Mouse (Mus musculus): ENCODE data around the gene Actr3.

Gene Actr3

DNA sequence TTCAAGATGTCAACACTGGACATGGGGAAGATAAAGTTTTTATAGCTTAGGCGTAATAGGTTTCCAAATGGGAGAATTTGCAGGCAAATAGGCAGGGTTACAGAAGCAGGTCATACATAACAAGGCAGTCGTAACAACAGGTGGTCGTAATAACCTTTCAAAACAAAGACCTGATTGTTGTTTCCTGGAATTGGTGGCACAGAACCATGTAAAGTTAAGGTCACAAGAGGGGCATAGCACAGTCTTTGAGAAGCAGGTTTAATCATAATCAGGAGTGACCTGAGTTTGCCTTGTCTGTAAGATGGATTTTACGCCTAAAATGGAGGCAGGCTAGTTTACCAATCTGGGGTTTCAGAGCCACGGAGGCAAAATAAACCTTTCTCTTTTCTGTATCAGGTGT is 84.7 kb downstream of the Actr3 start:
- DNase-seq (ENCODE audit: low spot score): no peak

DNA sequence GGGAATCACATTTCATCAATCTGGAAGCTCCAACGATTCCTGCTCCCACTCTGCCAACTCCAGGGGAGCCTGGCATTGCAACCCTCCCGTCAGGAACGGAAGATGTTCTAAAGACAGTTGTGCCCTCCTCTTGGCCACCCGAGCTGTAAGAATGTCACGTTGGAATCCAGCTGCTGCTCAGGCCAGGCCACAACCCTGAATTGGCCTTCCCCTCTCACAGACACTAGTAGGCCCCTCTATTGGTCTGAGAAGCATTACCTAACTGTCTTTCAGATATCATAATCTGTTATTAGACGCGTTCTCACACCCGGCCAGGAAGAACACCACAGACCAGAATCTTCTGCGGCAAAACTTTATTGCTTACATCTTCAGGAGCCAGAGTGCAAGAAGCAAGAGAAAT is 89.7 kb downstream of the Actr3 start:
- no peak for DNase-seq (ENCODE audit: low spot score)

DNA sequence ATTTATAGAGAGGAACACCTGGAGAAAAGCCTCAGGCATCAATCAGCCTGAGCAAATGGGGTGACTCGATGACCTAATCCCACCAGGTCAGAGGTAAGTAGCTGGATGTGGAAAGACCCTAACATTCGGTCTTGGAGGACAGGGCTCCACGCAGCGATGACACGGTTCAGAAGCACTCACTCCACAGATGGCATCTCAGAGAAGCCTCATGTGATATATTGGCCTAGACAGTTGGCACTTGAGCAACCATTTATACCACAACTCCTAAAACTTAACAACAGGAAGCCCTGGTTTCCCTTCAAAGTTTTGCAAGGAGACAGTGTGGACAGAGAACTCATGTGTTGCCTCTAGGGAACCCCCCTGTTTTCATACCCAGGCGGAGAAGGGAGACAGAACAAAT is 90.1 kb downstream of the Actr3 start:
- no peak for DNase-seq (ENCODE audit: low spot score)

DNA sequence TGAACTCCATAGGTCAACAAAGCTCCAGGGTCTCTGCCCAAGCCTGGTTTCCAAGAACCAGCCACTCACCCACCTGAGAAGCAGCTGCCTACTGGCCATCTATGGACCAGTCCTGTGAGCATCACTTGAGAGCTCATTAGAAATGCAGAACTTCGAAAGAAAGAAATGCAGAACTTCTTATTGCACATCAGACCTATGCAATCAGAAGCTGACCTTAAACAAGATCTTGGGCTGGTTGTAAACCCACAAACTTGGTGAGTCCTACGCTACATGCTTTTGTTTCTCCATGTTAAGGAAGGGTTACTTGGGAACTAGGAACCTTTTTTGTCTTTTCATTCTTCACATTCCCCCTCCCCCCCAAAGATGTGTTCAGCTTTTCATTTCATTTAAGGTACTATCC is 92.4 kb downstream of the Actr3 start:
- no peak for DNase-seq (ENCODE audit: low spot score)
